Mouse (Mus musculus): ENCODE measurements at regions not wholly inside any gene's neighbourhood (a gene's known extent, or its start where the extent isn't known, plus 50 kb on each side); places are given as distances from the start of the nearest gene placed in this dataset.

- TF ChIP-seq CTCF (IDR thresholded peaks at IDR 0.05; ENCODE audit: control insufficient read depth, insufficient read depth, low read length) (no peak), POLR2A (IDR thresholded peaks at IDR 0.05; ENCODE audit: borderline replicate concordance, control insufficient read depth, low read depth, low read length) (no peak)
Measured at GRCm38 (mm10) chr19:21106766-21107165, 152.8 kb upstream of the Tmc1 start.

All from bone marrow, adult 2 months (tissue).